Mouse (Mus musculus) embryonic facial prominence, embryonic 15.5 days (tissue): ENCODE data around the gene Nxnl2. TPM values are rescaled to one million over a fixed set of nuclear protein-coding genes. Genes with fewer than 3 reads are reported as not detected.
"Not testable (repeated sequence)": the region's sequence is repeated elsewhere in the genome, so short reads cannot be mapped to it uniquely, and the experiment has no call there.

Experiments
- ATAC-seq: fragments of 200-750 bp; cut with Nextera tagmentation; 2 replicates; pipeline ENCODE4 v1.8.0; 2017; ENCODE audit warnings: low read depth, moderate TSS enrichment; ENCODE audit not compliant: insufficient number of reproducible peaks, low FRiP score, low TSS enrichment
- H3K27ac ChIP-seq: fragments of 300-500 bp; sonication (generic); replicated peaks from 2 replicates; pipeline ENCODE4 v1.5.1; 2015; ENCODE audit warnings: mild to moderate bottlenecking, inconsistent platforms
- H3K27me3 ChIP-seq: fragments of 300-500 bp; sonication (generic); 2 replicates; pipeline ENCODE4 v1.6.1; 2015; ENCODE audit warnings: inconsistent platforms
- H3K36me3 ChIP-seq: fragments of 300-500 bp; sonication (generic); 2 replicates; pipeline ENCODE4 v1.6.1; 2015; ENCODE audit warnings: mild to moderate bottlenecking, inconsistent platforms
- H3K4me1 ChIP-seq: fragments of 300-500 bp; sonication (generic); 2 replicates; pipeline ENCODE4 v1.6.1; 2015; ENCODE audit warnings: inconsistent platforms
- H3K4me2 ChIP-seq: fragments of 300-500 bp; sonication (generic); replicated peaks from 2 replicates; pipeline ENCODE4 v1.6.1; 2015; ENCODE audit warnings: mild to moderate bottlenecking, inconsistent platforms
- H3K4me3 ChIP-seq: fragments of 300-500 bp; sonication (generic); replicated peaks from 2 replicates; pipeline ENCODE4 v1.5.1; 2015; ENCODE audit warnings: mild to moderate bottlenecking, inconsistent platforms
- H3K9ac ChIP-seq: fragments of 300-500 bp; sonication (generic); 2 replicates; pipeline ENCODE4 v1.6.1; 2015; ENCODE audit warnings: inconsistent platforms
- H3K9me3 ChIP-seq: fragments of 300-500 bp; sonication (generic); replicated peaks from 2 replicates; pipeline ENCODE4 v1.6.1; 2016; ENCODE audit warnings: inconsistent platforms
- WGBS: fragments of 180-500 bp; shearing (Covaris S2); methylation state at CpG from one replicate; pipeline ENCODE4 v1.1.7; 2015; 5-methylcytosine and 5-hydroxymethylcytosine counted together
- polyA plus RNA-seq: library from polyadenylated mRNA; unstranded; fragments of >200 nt; fragmentation: Nextera tagmentation; extraction: Ambion mirVana; gene quantifications from 2 replicates; pipeline ENCODE4 v1.2.1, GENCODE M21; 2015

Gene Nxnl2
- polyA plus RNA-seq, 1 experiment from 2014 or later = 4.4 TPM

DNA sequence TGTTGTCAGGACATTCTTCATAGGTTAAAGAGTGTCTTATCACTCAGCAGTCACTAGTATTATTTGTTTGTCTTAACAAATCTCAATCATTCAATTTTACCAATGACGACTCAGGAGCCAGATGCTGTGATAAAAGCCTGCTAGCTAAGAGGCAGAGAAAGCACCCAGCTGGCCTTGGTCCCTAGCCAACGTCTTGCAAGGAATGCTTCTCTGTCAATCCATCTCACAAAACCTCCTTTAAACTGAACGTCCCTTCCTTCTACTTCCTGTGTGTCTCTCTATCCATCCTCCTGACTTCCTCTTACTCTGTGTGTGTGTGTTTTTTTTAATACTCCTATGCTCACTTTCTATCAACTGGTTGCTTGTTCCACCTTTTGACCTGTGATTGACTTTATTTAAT is 8.5 kb downstream of the Nxnl2 start:
- H3K36me3 ChIP-seq = no peaks in the 10 kb centered on the region
- H3K9me3 ChIP-seq = no peaks in the 10 kb centered on the region
- H3K4me3 ChIP-seq = no peak overlapping the region
- H3K9ac ChIP-seq = no peak overlapping the region
- H3K4me1 ChIP-seq = no peaks in the 10 kb centered on the region
- no peak for ATAC-seq
- no peak overlapping the region for H3K27ac ChIP-seq
- H3K4me2 ChIP-seq = no peak overlapping the region
- H3K27me3 ChIP-seq = no peaks in the 10 kb centered on the region
- WGBS = 58% methylated on average over 3 of the region's 3 CpGs

DNA sequence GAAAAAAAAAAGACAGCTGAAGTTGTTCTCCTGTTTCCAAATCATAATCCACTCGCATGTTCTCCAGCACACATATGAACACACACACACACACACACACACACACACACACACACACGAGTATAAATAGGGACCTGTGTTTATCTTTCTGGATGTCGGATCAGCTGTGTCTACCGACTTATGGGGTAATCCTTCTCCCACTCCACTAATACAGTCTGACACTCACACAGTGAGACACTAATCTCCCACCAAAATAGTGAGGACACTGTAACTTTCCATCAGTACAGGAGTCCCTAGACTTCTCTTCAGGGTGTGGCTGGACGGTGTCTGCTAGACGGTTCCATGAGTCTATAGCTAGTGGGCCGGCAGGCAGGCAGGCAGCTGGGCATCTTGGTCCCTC is 11.4 kb downstream of the Nxnl2 start:
- no peaks in the 10 kb centered on the region for H3K27me3 ChIP-seq
- 73% methylated on average over 7 of the region's 7 CpGs for WGBS
- H3K4me1 ChIP-seq = no peaks in the 10 kb centered on the region
- no peak overlapping the region for H3K4me2 ChIP-seq
- H3K36me3 ChIP-seq = no peaks in the 10 kb centered on the region
- no peak overlapping the region for H3K27ac ChIP-seq
- H3K9ac ChIP-seq = no peak overlapping the region
- H3K9me3 ChIP-seq = no peaks in the 10 kb centered on the region
- H3K4me3 ChIP-seq = no peak overlapping the region
- no peak for ATAC-seq

DNA sequence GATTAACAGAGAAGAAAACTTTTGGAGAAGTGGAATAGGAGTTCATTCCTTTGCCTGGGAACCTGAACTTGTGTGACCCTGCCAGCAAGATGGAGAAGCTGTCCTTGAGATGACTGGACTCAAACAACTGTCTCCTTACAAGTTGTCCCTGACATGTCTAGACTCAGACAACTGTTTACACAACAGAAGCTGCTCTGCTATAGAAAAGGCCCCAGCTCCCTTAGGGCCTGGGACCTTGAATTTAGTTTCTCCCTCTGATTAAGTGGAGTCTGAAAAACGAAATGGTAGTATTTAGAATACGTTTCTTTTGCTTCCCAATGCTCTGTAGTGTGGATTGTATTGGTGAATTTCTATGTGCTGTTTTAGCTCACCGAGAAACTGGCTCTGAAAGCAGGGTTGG is 14.1 kb downstream of the Nxnl2 start:
- Histone ChIP-seq H3K9me3 (no peaks in the 10 kb centered on the region), H3K4me2 (no peak overlapping the region), H3K27ac (no peak overlapping the region), H3K4me1 (no peaks in the 10 kb centered on the region), H3K36me3 (no peaks in the 10 kb centered on the region), H3K9ac (no peak overlapping the region), H3K27me3 (no peaks in the 10 kb centered on the region), H3K4me3 (no peak overlapping the region)
- no peak for ATAC-seq
- 83% methylated on average over 3 of the region's 3 CpGs for WGBS

DNA sequence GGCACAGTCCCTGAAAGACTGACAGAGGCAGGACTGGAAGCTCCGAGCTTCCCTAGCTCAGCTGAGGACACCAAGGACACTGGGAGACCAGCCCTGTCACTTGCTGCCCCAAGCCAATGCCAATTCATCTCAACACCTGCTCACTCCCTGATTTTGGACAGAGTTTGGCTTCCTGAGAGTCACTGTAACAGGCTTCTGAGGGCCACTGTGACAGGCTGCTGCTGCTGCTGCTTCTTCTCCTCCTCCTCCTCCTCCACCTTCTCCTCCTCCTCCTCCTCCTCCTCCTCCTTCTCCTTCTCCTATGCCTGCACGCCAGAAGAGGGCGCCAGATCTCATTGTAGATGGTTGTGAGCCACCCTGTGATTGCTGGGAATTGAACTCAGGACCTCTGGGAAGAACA is 19.5 kb downstream of the Nxnl2 start:
- Histone ChIP-seq H3K4me3 (no peak overlapping the region), H3K27me3 (no peaks in the 10 kb centered on the region), H3K4me2 (no peak overlapping the region), H3K36me3 (no peaks in the 10 kb centered on the region), H3K9ac (no peak overlapping the region), H3K4me1 (no peaks in the 10 kb centered on the region), H3K27ac (no peak overlapping the region), H3K9me3 (no peaks in the 10 kb centered on the region)
- 64% methylated on average over 3 of the region's 3 CpGs for WGBS
- no peak for ATAC-seq

DNA sequence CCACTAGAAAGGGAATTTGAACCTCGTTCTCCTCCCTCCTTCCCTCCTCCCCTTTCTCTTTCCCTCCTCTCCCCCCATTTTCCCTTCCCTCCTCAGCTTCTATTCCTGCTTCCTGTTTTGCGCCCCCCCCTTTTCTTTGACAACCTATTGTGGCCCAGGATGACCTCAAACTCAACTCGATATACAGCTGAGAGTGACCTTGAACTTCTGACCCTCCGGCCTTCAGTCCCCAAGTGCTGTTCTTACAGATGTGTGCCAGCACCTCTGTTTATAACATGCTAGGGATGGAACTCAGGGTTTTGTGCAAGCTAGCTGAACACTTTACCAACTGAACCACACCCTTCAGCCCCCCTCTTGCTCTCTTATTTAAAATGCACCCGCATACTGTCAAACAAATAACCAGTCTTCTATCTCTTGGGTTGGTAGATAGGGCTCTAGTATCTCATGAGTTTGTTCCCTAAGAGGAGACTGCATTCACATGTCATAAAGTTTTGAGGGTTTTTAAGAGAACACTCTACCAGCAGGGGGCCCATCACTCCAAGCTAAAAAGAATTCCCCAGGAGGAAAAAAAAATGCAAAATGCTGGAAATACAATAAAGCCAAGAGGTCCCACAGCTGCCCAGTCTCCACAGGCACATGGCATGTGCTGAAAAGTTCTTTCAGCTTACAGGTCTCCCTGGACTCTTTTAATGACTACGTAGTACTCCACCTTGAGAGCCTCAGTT is 20.8 kb downstream of the Nxnl2 start:
- Histone ChIP-seq H3K4me1 (0 out of 2 replicates have a peak, but pooled peaks cover 4% of the 10 kb centered on the region), H3K9me3 (no peaks in the 10 kb centered on the region), H3K9ac (no peak overlapping the region), H3K27ac (no peak overlapping the region), H3K27me3 (no peaks in the 10 kb centered on the region), H3K4me3 (no peak overlapping the region), H3K36me3 (no peaks in the 10 kb centered on the region), H3K4me2 (no peak overlapping the region)
- ATAC-seq = no peak
- WGBS = 65% methylated on average over 6 of the region's 6 CpGs

DNA sequence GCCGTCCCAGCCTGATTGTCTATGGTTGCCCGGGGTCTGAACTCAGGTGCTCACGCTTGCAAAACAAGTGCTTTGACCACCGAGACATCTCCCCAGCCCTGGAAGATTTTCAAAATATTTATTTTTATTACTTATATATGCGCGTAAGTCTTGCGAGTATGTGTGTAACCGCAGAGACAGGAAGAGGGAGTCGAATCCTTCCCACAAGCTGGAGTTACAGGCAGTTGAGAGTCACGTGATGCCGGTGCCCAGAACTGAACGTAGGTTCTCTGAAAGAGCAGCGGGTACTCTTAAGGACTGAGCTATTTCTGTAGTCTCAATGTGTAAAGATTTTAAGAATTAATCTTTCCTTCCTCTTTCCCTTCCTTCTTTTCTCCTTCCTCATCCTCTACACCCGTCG is 23.1 kb downstream of the Nxnl2 start:
- ATAC-seq = no peak
- H3K4me3 ChIP-seq = no peak overlapping the region
- H3K9me3 ChIP-seq = no peaks in the 10 kb centered on the region
- H3K27me3 ChIP-seq = no peaks in the 10 kb centered on the region
- WGBS = 85% methylated on average over 15 of the region's 15 CpGs
- H3K4me1 ChIP-seq = peaks cover 10% of the 10 kb centered on the region; the same call in 1 of the 2 replicates
- no peak overlapping the region for H3K4me2 ChIP-seq
- H3K9ac ChIP-seq = no peak overlapping the region
- no peak overlapping the region for H3K27ac ChIP-seq
- no peaks in the 10 kb centered on the region for H3K36me3 ChIP-seq

DNA sequence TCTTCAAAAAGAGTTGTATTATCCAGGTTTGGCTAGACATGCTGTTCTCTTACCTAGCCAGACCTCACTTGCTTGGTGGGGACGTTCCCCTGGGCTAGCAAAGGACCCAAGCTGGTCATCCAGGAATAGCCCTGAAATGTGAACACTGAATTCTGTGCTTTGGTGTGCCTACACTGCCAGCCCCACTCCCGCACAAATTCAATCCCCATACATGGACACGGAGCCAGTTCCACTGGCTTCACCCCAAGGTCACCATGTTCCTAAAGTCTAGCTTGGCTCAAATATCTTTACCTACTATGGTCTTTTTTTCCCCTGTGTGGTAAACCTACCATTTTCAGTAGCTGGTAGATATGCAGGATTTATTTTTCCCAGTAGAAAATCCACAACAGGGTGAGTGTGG is 26.9 kb downstream of the Nxnl2 start:
- H3K4me3 ChIP-seq = no peak overlapping the region
- H3K27ac ChIP-seq = peak overlapping the region; percentile 35
- no peak for ATAC-seq
- H3K4me2 ChIP-seq = no peak overlapping the region
- H3K9me3 ChIP-seq = no peaks in the 10 kb centered on the region
- H3K27me3 ChIP-seq = no peaks in the 10 kb centered on the region
- no peak overlapping the region for H3K9ac ChIP-seq
- H3K4me1 ChIP-seq = peaks cover 10% of the 10 kb centered on the region; the same call in 1 of the 2 replicates
- 88% methylated on average over 3 of the region's 3 CpGs for WGBS
- no peaks in the 10 kb centered on the region for H3K36me3 ChIP-seq

DNA sequence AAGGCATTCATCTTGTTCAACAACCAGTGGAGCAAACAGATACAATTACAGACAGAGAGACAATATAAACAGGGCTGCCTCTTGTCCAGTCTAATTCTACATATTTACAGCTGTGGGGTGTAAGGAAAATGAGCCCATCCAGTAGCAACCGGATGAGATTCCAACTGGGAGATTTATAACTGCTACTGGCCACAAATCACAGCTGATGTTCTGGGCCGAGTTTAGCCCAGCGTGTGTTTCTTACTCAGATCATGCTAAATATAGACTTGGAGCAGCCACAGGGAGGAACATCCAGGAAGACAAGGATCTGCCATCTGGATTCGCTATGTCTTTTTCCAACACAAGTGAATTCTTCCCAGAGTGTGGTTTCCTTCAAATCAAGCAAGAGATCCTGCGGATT is 27.4 kb downstream of the Nxnl2 start:
- Histone ChIP-seq H3K36me3 (no peaks in the 10 kb centered on the region), H3K9ac (no peak overlapping the region), H3K27me3 (no peaks in the 10 kb centered on the region), H3K9me3 (no peaks in the 10 kb centered on the region), H3K4me3 (no peak overlapping the region), H3K4me2 (no peak overlapping the region), H3K4me1 (peaks cover 10% of the 10 kb centered on the region; the same call in 1 of the 2 replicates), H3K27ac (peak overlapping the region; percentile 53)
- 29% methylated on average over 5 of the region's 5 CpGs for WGBS
- peak; percentile 54; the same call in 1 of the 2 replicates for ATAC-seq

DNA sequence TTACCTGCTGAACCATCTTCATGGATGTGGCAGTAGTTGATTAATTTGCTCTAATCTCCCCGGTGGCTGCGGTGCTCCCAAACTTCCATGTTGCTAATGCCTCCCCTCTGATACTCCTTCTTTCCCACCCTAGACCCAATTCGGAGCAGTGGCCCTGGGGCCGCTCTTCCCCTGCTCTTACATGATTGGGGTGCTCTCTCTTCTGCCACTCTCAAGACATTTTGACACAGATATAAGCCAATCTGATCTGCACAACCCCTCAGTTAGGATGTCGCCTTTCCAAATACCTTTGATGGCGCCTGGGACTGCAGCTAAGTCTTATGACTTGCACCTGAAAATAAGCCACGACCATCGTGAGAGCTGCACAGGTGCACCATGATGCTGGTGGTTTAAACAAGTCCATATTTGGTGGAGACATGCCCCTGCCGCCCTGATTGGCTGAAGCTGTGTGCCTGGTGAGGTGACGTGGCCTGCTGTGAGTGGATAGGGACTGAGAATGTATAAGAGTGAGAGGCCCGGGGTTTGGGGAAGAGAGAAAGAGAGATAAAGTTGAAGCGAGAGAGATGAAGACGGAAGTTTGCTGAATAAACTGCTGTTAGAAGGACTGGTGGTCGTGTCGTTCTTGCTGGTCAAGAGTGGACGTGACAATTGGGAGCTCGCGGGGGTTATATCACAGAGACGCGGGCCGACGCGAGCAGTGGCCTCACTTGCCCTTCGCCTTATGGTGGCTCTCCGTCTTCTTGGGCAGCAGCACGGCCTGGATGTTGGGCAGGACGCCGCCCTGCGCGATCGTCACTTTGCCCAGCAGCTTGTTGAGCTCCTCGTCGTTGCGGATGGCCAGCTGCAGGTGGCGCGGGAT is 31.4 kb downstream of the Nxnl2 start:
- not testable (repeated sequence) for H3K9me3 ChIP-seq, H3K27ac ChIP-seq, H3K36me3 ChIP-seq, ATAC-seq, H3K27me3 ChIP-seq, H3K4me1 ChIP-seq, H3K9ac ChIP-seq
- Histone ChIP-seq H3K4me3 (peak overlapping the region; percentile 32), H3K4me2 (peak overlapping the region; percentile 55)
- 51% methylated on average over 29 of the region's 36 CpGs for WGBS

DNA sequence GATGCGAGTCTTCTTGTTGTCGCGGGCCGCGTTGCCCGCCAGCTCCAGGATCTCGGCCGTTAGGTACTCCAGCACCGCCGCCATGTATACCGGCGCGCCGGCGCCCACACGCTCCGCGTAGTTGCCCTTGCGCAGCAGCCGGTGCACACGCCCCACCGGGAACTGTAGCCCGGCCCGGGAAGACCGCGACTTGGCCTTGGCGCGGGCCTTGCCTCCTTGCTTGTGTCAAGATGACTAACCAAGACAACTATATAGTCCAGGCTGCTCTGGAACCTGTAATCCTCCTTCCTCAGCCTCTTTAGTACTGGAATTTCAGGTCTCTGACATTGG is 32.0 kb downstream of the Nxnl2 start:
- H3K9me3 ChIP-seq, H3K9ac ChIP-seq, ATAC-seq, H3K4me1 ChIP-seq, H3K27me3 ChIP-seq, H3K27ac ChIP-seq, H3K36me3 ChIP-seq: not testable (repeated sequence)
- Histone ChIP-seq H3K4me3 (peak overlapping the region; percentile 32), H3K4me2 (peak overlapping the region; percentile 55)
- WGBS = 6% methylated on average over 28 of the region's 28 CpGs

DNA sequence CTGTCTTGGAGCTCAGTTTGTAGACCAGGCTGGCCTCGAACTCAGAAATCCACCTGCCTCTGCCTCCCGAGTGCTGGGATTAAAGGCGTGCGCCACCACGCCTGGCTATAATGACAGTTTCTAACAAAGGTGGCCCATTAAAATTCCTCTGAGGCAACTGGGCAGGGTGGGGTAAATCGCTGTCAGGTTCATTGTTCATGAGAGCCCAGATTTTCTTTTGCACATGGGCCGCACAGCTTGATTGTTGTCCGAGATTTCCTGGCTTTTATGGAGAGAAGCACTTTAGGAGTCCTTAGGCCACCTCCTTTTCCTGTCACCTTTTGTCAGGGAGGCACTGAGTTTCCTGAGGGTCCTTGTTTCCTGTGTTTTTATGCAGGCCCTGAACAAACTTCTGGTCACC is 32.6 kb downstream of the Nxnl2 start:
- Histone ChIP-seq H3K9me3 (no peaks in the 10 kb centered on the region), H3K27ac (no peak overlapping the region), H3K4me2 (no peak overlapping the region), H3K4me1 (0 out of 2 replicates have a peak, but pooled peaks cover under 1% of the 10 kb centered on the region), H3K36me3 (no peaks in the 10 kb centered on the region), H3K9ac (no peak overlapping the region), H3K4me3 (no peak overlapping the region), H3K27me3 (no peaks in the 10 kb centered on the region)
- ATAC-seq = no peak
- WGBS = 90% methylated on average over 8 of the region's 8 CpGs
